Mouse (Mus musculus) embryonic facial prominence, embryonic 13.5 days (tissue): ENCODE results near the gene Bdp1. TPM values are rescaled to one million over a fixed set of nuclear protein-coding genes. Genes with fewer than 3 reads are reported as not detected.
"Not testable (repeated sequence)": the region's sequence is repeated elsewhere in the genome, so short reads cannot be mapped to it uniquely, and the experiment has no call there.

ENCODE experiments used
- ATAC-seq: fragments of 200-750 bp; cut with Nextera tagmentation; 2 replicates; pipeline ENCODE4 v1.8.0; 2017; ENCODE audit warnings: low read depth; ENCODE audit not compliant: insufficient number of reproducible peaks, insufficient read depth, low FRiP score, low TSS enrichment
- H3K27ac ChIP-seq: fragments of 300-500 bp; sonication (generic); 2 replicates; pipeline ENCODE4 v1.5.1; 2015; ENCODE audit warnings: moderate library complexity, mild to moderate bottlenecking, inconsistent platforms
- H3K27me3 ChIP-seq: fragments of 300-500 bp; sonication (generic); 2 replicates; pipeline ENCODE4 v1.6.1; 2015; ENCODE audit warnings: mild to moderate bottlenecking, inconsistent platforms
- H3K36me3 ChIP-seq: fragments of 300-500 bp; sonication (generic); 2 replicates; pipeline ENCODE4 v1.6.1; 2015; ENCODE audit warnings: mild to moderate bottlenecking, inconsistent platforms
- H3K4me1 ChIP-seq: fragments of 300-500 bp; sonication (generic); 2 replicates; pipeline ENCODE4 v1.6.1; 2015; ENCODE audit warnings: inconsistent platforms
- H3K4me2 ChIP-seq: fragments of 300-500 bp; sonication (generic); 2 replicates; pipeline ENCODE4 v1.6.1; 2015; ENCODE audit warnings: moderate library complexity, mild to moderate bottlenecking, inconsistent platforms
- H3K4me3 ChIP-seq: fragments of 300-500 bp; sonication (generic); 2 replicates; pipeline ENCODE4 v1.5.1; 2015; ENCODE audit warnings: mild to moderate bottlenecking, inconsistent platforms
- H3K9ac ChIP-seq: fragments of 300-500 bp; sonication (generic); 2 replicates; pipeline ENCODE4 v1.6.1; 2015; ENCODE audit warnings: mild to moderate bottlenecking, inconsistent platforms
- H3K9me3 ChIP-seq: fragments of 300-500 bp; sonication (generic); 2 replicates; pipeline ENCODE4 v1.6.1; 2016; ENCODE audit warnings: inconsistent platforms
- WGBS: fragments of 180-500 bp; shearing (Covaris S2); methylation state at CpG from one replicate; pipeline ENCODE4 v1.1.7; 2015; ENCODE audit warnings: mixed read lengths; 5-methylcytosine and 5-hydroxymethylcytosine counted together
- polyA plus RNA-seq: library from polyadenylated mRNA; unstranded; fragments of >200 nt; fragmentation: Nextera tagmentation; extraction: Ambion mirVana; gene quantifications from 2 replicates; pipeline ENCODE4 v1.2.1, GENCODE M21; 2015

The Bdp1 gene
- polyA plus RNA-seq, 1 experiment from 2014 or later, result 34.1 TPM

DNA sequence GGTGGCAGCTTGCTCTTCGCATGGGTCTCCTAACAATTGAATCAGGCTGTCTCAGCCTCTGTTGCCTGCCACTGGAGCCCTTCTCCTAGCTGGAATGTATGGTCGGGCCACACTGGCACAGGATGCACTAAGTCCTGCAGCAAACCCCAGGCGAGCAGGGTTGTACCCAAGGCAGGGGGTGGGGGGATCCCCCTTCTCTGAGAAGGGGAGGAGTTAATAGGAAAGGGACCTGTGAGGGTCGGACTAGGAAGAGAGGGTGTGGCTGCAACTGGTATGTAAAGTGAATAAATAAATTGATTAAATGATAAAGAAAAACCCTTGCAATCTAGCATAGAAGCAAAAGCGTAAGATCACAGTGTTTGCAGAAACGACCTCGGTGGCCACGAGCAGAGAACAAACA, 32.4 kb downstream of the Bdp1 start:
- WGBS, result 87% methylated on average over 8 of the region's 8 CpGs
- H3K4me2 ChIP-seq, result no peak overlapping the region
- H3K4me1 ChIP-seq, result no peaks in the 10 kb centered on the region
- H3K9me3 ChIP-seq, result no peaks in the 10 kb centered on the region
- no peak for ATAC-seq
- H3K27ac ChIP-seq, result no peak overlapping the region
- H3K36me3 ChIP-seq, result peaks cover 73% of the 10 kb centered on the region
- H3K9ac ChIP-seq, result no peak overlapping the region
- H3K27me3 ChIP-seq, result no peaks in the 10 kb centered on the region
- H3K4me3 ChIP-seq, result no peak overlapping the region

DNA sequence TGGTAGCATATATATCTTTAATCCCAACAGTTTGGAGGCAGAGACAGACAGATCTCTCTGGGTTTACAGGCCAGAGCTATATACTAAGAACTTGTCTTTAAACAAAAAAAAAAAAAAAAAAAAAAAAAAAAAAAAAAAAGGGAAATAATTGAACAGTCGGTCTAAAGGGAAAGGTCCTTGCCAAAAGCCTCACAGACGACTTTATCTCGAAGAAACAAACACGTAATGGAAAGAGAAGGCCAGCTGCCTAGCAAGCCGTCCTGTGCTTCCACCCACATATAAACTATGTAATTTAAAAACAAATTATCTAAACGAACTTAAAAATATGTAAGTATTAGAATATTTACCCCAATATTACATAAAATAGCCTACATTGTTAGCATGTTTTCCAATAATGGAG, 36.0 kb downstream of the Bdp1 start:
- H3K27ac ChIP-seq, result no peak overlapping the region
- no peak for ATAC-seq
- no peaks in the 10 kb centered on the region for H3K9me3 ChIP-seq
- WGBS, result 86% methylated on average over 6 of the region's 6 CpGs
- H3K4me1 ChIP-seq, result no peaks in the 10 kb centered on the region
- H3K27me3 ChIP-seq, result no peaks in the 10 kb centered on the region
- H3K36me3 ChIP-seq, result peaks cover 69% of the 10 kb centered on the region
- H3K9ac ChIP-seq, result no peak overlapping the region
- H3K4me3 ChIP-seq, result no peak overlapping the region
- H3K4me2 ChIP-seq, result no peak overlapping the region

GRCm38 (mm10) chr13:100063936-100064335, 39.9 kb downstream of the Bdp1 start:
- Histone ChIP-seq H3K27me3 (no peaks in the 10 kb centered on the region), H3K4me1 (no peaks in the 10 kb centered on the region), H3K27ac (no peak overlapping the region), H3K36me3 (peaks cover 76% of the 10 kb centered on the region), H3K4me3 (no peak overlapping the region), H3K4me2 (no peak overlapping the region), H3K9ac (no peak overlapping the region), H3K9me3 (no peaks in the 10 kb centered on the region)
- WGBS, result 90% methylated on average over 3 of the region's 3 CpGs
- ATAC-seq, result no peak

DNA sequence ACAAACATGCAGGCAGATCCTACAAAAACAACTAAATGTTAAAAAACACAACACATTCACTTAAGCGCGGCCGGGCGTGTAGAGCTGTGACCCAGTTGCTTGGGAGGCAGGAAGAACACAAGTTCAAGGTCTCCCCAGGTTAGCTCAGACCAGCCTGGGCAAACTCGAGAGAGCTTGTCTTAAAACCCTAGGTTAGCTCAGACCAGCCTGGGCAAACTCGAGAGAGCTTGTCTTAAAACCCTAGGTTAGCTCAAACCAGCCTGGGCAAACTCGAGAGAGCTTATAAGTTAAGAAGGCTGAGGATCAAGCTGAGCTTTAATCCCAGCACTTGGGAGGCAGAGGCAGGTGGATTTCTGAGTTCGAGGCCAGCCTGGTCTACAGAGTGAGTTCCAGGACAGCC, 46.1 kb downstream of the Bdp1 start:
- not testable (repeated sequence) for H3K4me2 ChIP-seq, H3K4me3 ChIP-seq, ATAC-seq, H3K4me1 ChIP-seq, H3K9me3 ChIP-seq, H3K27me3 ChIP-seq, H3K9ac ChIP-seq, H3K27ac ChIP-seq
- H3K36me3 ChIP-seq, result peaks cover 86% of the 10 kb centered on the region
- WGBS, result 94% methylated on average over 8 of the region's 8 CpGs

DNA sequence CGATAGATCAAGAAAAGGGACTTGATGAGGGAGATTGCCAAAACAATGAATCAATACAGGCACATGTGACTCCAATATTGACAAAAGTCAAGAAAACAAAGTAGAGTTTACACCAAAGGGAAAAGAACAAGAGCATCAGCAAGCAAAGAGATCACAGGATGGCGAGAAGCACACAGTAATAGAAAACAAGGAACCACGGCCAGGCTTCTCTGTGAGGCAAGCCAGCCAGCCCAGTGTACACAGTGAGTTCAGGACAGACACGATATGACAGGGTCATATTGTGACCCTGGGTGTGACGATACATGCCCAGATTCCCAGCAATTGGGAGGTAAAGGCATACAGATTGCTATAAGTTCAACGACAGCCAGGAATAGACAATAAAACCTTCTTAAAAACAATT, 77.9 kb downstream of the Bdp1 start:
- no peak for ATAC-seq
- Histone ChIP-seq H3K27me3 (no peaks in the 10 kb centered on the region), H3K4me1 (no peaks in the 10 kb centered on the region), H3K27ac (no peak overlapping the region), H3K36me3 (peaks cover 73% of the 10 kb centered on the region), H3K9ac (no peak overlapping the region), H3K9me3 (no peaks in the 10 kb centered on the region), H3K4me3 (no peak overlapping the region), H3K4me2 (no peak overlapping the region)
- 95% methylated on average over 6 of the region's 6 CpGs for WGBS

- no peak for ATAC-seq
Measured at GRCm38 (mm10) chr13:100016891-100017290, 87.0 kb downstream of the Bdp1 start.

GRCm38 (mm10) chr13:100015937-100016336, 87.9 kb downstream of the Bdp1 start:
- Histone ChIP-seq H3K36me3 (peaks cover 9% of the 10 kb centered on the region), H3K4me2 (peak overlapping the region; percentile 82), H3K4me1 (peaks cover 21% of the 10 kb centered on the region), H3K4me3 (peak overlapping the region; percentile 83), H3K27me3 (no peaks in the 10 kb centered on the region), H3K27ac (peak overlapping the region; percentile 82), H3K9me3 (no peaks in the 10 kb centered on the region), H3K9ac (peak overlapping the region; percentile 89)
- WGBS, result 8% methylated on average over 8 of the region's 8 CpGs
- no peak for ATAC-seq

More at GRCm38 (mm10) chr13:100016891-100017290, 87.0 kb downstream of the Bdp1 start:
- WGBS, result 91% methylated on average over 9 of the region's 9 CpGs
- Histone ChIP-seq H3K27me3 (no peaks in the 10 kb centered on the region), H3K4me3 (no peak overlapping the region), H3K27ac (no peak overlapping the region), H3K9ac (no peak overlapping the region), H3K9me3 (no peaks in the 10 kb centered on the region), H3K36me3 (peaks cover 12% of the 10 kb centered on the region), H3K4me2 (no peak overlapping the region), H3K4me1 (peaks cover 21% of the 10 kb centered on the region)

GRCm38 (mm10) chr13:100014906-100015895, 88.7 kb downstream of the Bdp1 start, which contains the start of gene Mccc2:
Gene Mccc2, minus strand, starts transcription at chr13:100015639.
- Histone ChIP-seq H3K4me1 (peaks cover 22% of the 10 kb centered on the region), H3K27me3 (no peaks in the 10 kb centered on the region), H3K9me3 (no peaks in the 10 kb centered on the region), H3K36me3 (peaks cover 5% of the 10 kb centered on the region), H3K27ac (peak within 1 kb of the TSS; percentile 82), H3K4me3 (peak within 1 kb of the TSS; percentile 83), H3K4me2 (peak within 1 kb of the TSS; percentile 82), H3K9ac (peak within 1 kb of the TSS; percentile 89)
- peak; percentile 100 for ATAC-seq
- WGBS, result 3% methylated on average over 47 of the region's 47 CpGs

DNA sequence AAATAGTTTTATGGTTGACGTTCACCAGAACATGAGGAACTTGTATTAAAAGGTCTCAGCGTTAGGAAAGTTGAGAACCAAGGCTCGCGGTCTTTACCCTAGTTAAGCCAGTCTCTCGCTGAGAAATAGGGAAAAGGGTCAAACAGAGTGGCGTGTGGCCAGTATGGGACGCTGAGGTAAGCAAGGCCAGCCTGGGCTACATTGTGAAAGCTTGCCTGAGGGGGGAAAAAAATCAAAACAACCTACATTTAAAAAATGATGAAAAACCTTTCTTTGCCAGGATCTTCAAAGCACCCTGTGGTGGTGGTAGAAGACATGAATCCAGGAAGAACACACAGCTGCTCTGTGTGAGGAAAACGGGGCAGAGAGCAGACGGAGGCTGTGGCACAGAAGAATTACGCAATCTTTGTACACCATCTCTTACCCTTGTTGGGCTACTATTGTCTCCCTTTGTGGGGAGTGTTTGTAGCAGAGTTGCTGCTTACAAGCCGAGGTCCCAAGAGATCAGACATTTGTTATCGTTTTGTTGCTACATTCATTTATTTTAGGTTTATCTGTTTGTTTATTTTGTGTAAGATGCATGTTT, 97.9 kb downstream of the Bdp1 start:
- 86% methylated on average over 12 of the region's 12 CpGs for WGBS
- Histone ChIP-seq H3K27me3 (no peaks in the 10 kb centered on the region), H3K9me3 (no peaks in the 10 kb centered on the region), H3K27ac (no peak overlapping the region), H3K36me3 (no peaks in the 10 kb centered on the region), H3K4me1 (0 out of 2 replicates have a peak, but pooled peaks cover 12% of the 10 kb centered on the region), H3K4me2 (no peak overlapping the region), H3K9ac (no peak overlapping the region), H3K4me3 (no peak overlapping the region)
- ATAC-seq, result no peak

DNA sequence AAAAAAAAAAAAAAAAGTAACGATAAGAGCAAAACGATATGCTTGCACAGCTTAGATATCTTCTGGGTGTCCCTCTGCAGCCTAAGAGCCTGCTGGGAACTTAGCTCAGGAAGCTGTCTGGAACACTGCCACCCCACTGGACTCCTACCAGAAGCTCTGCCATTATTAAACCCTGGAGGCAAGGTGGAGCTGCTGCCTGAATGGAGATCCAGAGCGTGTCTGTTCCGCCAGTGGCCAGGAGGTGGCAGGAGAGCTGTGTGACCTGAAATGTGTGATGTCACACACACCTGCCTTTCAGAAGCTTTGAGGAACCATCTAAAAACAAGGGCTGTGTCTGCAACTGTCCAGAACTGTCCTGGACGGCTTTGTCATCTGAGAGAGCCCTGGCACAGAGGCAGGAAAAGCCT, 102.1 kb downstream of the Bdp1 start:
- Histone ChIP-seq H3K27me3 (no peaks in the 10 kb centered on the region), H3K4me3 (no peak overlapping the region), H3K9me3 (no peaks in the 10 kb centered on the region), H3K9ac (no peak overlapping the region), H3K36me3 (no peaks in the 10 kb centered on the region), H3K27ac (no peak overlapping the region), H3K4me2 (no peak overlapping the region), H3K4me1 (0 out of 2 replicates have a peak, but pooled peaks cover 5% of the 10 kb centered on the region)
- WGBS, result 42% methylated on average over 5 of the region's 5 CpGs
- no peak for ATAC-seq

DNA sequence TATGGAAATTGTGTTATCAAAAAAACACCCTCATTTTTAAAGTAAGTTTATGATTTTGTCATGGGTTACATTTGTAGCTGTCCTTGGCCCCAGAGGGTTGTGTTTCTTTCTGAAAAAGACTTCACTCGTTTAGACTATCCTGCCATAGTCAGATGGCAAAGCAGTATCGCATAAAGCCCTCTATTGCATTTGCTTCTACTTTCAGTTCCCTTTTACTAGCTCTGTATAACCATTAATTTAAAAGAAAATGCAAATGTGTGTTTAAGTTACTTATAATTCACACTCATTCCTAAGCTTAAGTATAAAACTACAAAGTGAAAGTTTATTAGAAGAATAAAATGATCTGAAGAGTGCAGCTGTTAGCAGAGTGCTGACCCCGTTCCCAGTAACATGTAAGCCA, 104.8 kb downstream of the Bdp1 start:
- Histone ChIP-seq H3K9ac (no peak overlapping the region), H3K4me2 (no peak overlapping the region), H3K4me1 (0 out of 2 replicates have a peak, but pooled peaks cover 5% of the 10 kb centered on the region), H3K36me3 (no peaks in the 10 kb centered on the region), H3K27ac (no peak overlapping the region), H3K27me3 (no peaks in the 10 kb centered on the region), H3K4me3 (no peak overlapping the region), H3K9me3 (no peaks in the 10 kb centered on the region)
- 89% methylated on average over 3 of the region's 3 CpGs for WGBS
- no peak for ATAC-seq

DNA sequence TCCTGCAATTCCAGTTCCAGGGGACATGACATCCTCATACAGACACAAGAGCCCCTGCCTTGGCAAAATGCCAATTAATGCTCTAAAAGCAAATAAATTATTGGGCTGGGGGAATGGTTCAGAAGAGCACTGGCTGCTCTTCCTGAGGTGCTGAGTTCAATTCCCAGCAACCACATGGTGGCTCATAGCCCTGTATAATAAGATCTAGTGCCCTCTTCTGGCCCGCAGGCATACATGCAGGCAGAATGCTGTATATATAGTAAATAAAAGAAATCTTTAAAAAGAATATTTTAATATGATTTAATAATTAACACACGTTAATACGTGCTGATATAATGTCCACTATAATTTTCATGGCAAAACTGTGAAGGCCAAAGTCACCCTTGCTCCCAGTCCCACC, 105.8 kb downstream of the Bdp1 start:
- H3K9me3 ChIP-seq, result no peaks in the 10 kb centered on the region
- no peak overlapping the region for H3K27ac ChIP-seq
- no peak overlapping the region for H3K9ac ChIP-seq
- no peak overlapping the region for H3K4me3 ChIP-seq
- no peak overlapping the region for H3K4me2 ChIP-seq
- 0 out of 2 replicates have a peak, but pooled peaks cover 5% of the 10 kb centered on the region for H3K4me1 ChIP-seq
- H3K27me3 ChIP-seq, result no peaks in the 10 kb centered on the region
- no peak for ATAC-seq
- 86% methylated on average over 3 of the region's 3 CpGs for WGBS
- no peaks in the 10 kb centered on the region for H3K36me3 ChIP-seq
